Mouse (Mus musculus): ENCODE measurements around the gene Lrrc46. TPM values are rescaled to one million over a fixed set of nuclear protein-coding genes. Genes with fewer than 3 reads are reported as not detected.

The Lrrc46 gene
- total RNA-seq, 1 experiment from 2014 or later, result 0.47 TPM

DNA sequence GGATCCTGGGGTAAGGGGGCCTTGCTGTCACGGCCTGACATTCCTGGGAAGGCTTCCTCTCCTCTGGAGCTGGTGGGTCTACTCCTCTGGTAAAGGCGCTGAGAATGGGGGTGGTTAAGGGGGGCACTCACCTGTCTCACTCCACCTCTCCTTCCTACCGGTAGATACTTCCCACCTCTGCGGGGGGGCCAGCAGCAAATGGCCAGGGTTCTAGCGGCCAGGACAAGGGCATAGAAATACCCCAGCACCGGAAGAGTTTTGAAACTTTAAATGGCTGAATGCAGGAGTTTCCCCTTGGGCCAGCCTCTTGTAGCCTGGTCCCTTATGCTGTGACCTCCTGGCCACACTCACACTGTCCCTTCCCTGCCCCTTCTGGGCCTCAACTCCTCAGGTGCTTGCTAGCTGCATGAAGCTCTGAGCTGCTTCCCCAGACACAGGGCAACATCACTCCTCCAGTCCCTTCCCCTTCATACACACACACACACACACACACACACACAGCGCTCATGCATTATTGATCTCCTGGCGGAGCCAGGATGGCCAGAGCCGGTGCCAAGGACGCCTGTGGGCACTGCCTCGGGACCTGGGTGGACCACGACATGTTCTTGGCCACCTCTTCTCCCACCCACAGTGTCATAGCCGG, 9.9 kb upstream of the Lrrc46 start:
- no peak for ATAC-seq (ENCODE audit: extremely low read depth, insufficient number of reproducible peaks, low FRiP score, poor library complexity, severe bottlenecking)

GRCm38 (mm10) chr11:97050216-97050943, 9.2 kb upstream of the Lrrc46 start, which contains the start of gene Osbpl7:
Gene Osbpl7 (plus strand): TSS chr11:97050628.
- ATAC-seq (ENCODE audit: extremely low read depth, insufficient number of reproducible peaks, low FRiP score, poor library complexity, severe bottlenecking), result peak; percentile 47; the same call in 1 of the 2 replicates

DNA sequence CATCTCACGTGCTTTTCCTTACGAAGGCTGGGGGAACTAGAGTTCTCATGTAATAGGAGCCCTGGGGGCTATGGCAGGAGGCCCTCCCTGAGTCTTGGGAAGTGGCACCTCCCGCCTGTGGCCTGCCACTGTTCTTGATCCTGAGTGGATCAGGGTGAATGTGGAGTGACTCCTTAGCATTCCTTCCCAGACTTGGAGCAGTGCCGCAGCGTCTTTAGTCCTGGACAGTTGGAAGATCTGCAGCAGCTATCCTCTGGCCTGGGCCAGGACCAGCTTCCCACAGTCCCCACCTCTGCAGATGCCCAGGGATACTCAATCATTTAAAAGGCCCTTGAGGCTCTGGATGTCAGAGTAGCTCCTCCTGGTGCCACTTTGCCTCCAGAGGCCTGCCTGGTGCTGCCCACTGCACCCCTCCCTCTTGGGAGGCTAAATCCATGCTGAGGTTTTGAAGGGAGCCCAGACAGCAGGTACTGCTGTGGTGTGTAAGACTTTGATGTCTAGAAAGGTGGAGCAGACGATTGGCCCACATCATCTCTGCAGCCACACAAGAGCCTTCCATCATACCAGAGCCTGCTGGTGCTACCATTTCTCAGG, 8.4 kb upstream of the Lrrc46 start:
- ATAC-seq (ENCODE audit: extremely low read depth, insufficient number of reproducible peaks, low FRiP score, poor library complexity, severe bottlenecking), result no peak

GRCm38 (mm10) chr11:97048090-97048650, 7.0 kb upstream of the Lrrc46 start:
- no peak for ATAC-seq (ENCODE audit: extremely low read depth, insufficient number of reproducible peaks, low FRiP score, poor library complexity, severe bottlenecking)

- ATAC-seq (ENCODE audit: extremely low read depth, insufficient number of reproducible peaks, low FRiP score, poor library complexity, severe bottlenecking), result no peak
Observed at GRCm38 (mm10) chr11:97045861-97046260, 4.7 kb upstream of the Lrrc46 start.

GRCm38 (mm10) chr11:97044902-97045301, 3.7 kb upstream of the Lrrc46 start:
- ATAC-seq (ENCODE audit: extremely low read depth, insufficient number of reproducible peaks, low FRiP score, poor library complexity, severe bottlenecking), result no peak

- no peak for ATAC-seq (ENCODE audit: extremely low read depth, insufficient number of reproducible peaks, low FRiP score, poor library complexity, severe bottlenecking)
Observed at GRCm38 (mm10) chr11:97040301-97041021, 746 bp downstream of the Lrrc46 start.

- no peak for ATAC-seq (ENCODE audit: extremely low read depth, insufficient number of reproducible peaks, low FRiP score, poor library complexity, severe bottlenecking)
Observed at GRCm38 (mm10) chr11:97038881-97039280, 2.3 kb downstream of the Lrrc46 start.

GRCm38 (mm10) chr11:97036141-97036540, 5.1 kb downstream of the Lrrc46 start:
- no peak for ATAC-seq (ENCODE audit: extremely low read depth, insufficient number of reproducible peaks, low FRiP score, poor library complexity, severe bottlenecking)

DNA sequence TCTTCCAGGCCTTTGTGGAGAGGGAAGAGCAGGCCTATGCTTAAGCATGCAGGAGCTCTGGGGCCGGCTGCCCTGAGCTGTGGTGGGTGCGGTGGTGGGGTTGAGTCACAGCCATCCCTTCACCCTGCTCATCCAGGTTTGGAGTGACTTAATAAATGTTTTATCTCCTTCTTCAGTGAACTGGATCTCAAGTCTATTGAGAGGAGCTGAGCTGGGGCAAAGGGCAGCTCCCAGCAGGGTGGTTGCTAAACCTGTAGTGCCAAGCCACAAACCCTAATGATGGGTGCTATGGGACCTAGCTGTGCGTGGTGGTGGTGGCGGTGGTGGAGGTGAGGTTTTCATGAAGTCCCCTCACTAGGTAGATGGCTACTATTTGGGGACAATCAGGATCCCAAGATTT, 7.4 kb downstream of the Lrrc46 start:
- no peak for ATAC-seq (ENCODE audit: extremely low read depth, insufficient number of reproducible peaks, low FRiP score, poor library complexity, severe bottlenecking)

DNA sequence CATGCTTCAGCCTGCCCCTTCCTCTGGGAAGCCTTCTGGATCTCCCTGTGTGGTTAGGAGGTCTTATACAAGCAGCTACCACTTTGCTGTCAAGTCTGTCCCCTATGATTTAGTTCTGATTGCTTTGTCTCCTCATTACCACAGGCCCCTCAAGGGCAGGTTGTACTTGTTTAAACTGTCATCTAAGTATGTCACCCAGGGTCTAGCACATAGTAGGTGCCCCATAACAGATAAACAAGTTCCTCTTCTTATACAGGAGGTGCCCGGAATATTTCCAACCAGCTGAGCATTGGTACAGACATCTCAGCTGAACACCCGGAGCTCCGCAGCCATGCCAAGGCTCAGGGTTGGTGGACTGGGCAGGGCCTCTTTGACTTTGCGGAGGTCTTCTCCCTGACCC, 8.7 kb downstream of the Lrrc46 start:
- no peak for ATAC-seq (ENCODE audit: extremely low read depth, insufficient number of reproducible peaks, low FRiP score, poor library complexity, severe bottlenecking)

DNA sequence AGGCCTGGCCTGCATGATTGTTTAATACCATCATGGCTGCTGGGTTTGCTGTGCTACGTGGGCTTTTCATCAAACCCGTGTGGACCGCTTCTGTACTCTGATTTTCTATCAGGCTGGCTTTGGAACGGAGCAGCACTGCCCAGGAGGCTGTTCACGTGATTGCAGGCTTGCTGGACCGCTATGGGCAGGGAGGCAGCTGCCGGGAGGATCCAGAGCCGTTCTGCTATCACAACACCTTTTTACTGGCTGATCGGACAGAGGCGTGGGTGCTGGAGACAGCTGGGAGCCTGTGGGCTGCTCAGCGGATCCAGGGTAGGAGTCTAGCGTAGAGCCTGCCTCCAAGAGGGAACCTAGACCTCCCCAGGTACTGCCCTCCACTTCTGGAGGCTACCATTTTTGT, 9.2 kb downstream of the Lrrc46 start:
- no peak for ATAC-seq (ENCODE audit: extremely low read depth, insufficient number of reproducible peaks, low FRiP score, poor library complexity, severe bottlenecking)

GRCm38 (mm10) chr11:97030426-97030825, 10.8 kb downstream of the Lrrc46 start:
- ATAC-seq (ENCODE audit: extremely low read depth, insufficient number of reproducible peaks, low FRiP score, poor library complexity, severe bottlenecking), result no peak

GRCm38 (mm10) chr11:97029686-97030417, 11.4 kb downstream of the Lrrc46 start, which contains the start of gene Scrn2:
Gene Scrn2 (plus strand): TSS chr11:97029938.
- ATAC-seq (ENCODE audit: extremely low read depth, insufficient number of reproducible peaks, low FRiP score, poor library complexity, severe bottlenecking), result peak; percentile 81

DNA sequence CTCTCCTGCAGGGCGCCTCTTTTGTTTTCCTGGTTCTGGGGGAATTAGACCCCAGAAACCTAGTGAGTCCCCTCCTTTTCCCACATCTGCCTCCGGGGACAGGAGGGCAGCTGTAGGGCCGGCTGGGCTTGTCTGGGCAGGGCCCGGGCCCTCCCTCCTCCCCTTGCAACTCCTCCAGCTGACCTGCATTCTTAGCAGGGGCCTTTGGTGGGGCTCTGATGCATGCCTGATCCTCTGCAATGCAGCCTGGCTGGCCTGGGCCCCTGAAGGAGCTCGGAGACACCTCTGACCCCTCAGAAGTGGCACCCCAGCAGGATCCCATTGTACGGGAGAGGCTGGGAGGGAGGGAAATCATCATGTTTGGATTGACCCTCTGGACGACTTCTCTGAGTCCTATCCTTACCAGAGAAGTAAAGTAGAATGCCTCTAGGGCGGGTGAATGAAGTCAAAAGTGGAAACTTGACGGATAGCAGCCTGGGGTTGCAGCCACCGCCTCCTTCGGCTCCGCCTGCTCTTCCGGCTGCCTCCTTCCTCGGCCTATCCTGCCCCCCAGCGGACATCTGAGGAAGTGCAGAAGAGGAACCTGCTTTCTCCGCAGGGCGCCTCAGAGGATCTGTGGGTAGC, 15.4 kb downstream of the Lrrc46 start:
- peak; percentile 76 for ATAC-seq (ENCODE audit: extremely low read depth, insufficient number of reproducible peaks, low FRiP score, poor library complexity, severe bottlenecking)

GRCm38 (mm10) chr11:97024977-97025376, 16.2 kb downstream of the Lrrc46 start:
- no peak for ATAC-seq (ENCODE audit: extremely low read depth, insufficient number of reproducible peaks, low FRiP score, poor library complexity, severe bottlenecking)

DNA sequence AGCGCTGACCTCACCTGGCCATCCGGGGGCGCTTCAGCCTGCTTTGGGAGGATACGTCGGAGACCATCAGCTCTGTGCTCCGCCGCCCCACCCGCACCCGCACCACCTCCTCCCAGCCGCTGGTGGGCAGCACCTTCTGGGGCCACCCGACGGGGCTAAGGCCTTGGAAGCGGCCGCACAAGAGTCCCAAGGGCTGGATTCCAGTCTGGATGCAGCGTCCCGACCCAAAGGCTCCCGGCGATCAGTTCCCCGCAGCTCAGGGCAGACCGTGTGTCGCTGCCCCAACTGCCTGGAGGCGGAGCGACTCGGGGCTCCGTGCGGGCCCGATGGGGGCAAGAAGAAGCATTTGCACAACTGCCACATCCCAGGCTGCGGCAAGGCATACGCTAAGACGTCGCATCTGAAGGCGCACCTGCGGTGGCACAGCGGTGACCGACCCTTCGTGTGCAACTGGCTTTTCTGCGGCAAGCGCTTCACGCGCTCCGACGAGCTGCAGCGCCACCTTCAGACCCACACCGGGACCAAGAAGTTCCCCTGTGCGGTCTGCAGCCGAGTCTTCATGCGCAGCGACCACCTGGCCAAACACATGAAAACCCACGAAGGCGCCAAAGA, 19.2 kb downstream of the Lrrc46 start:
- ATAC-seq (ENCODE audit: extremely low read depth, insufficient number of reproducible peaks, low FRiP score, poor library complexity, severe bottlenecking), result peak; percentile 65
